Mouse (Mus musculus): Measurements from ENCODE around the gene Cbr1.

The Cbr1 gene

GRCm38 (mm10) chr16:93605553-93605952 lies at the start of gene Cbr1:
TSS of gene Cbr1 (plus strand) at chr16:93605853.
- no peak for DNase-seq

- DNase-seq = no peak
Measured at GRCm38 (mm10) chr16:93557646-93558045, 48.0 kb upstream of the Cbr1 start.

GRCm38 (mm10) chr16:93558499-93558898 lies 47.2 kb upstream of the Cbr1 start:
- no peak for DNase-seq

GRCm38 (mm10) chr16:93572383-93572782 lies 33.3 kb upstream of the Cbr1 start:
- DNase-seq = peak; percentile 23 to 65

DNA sequence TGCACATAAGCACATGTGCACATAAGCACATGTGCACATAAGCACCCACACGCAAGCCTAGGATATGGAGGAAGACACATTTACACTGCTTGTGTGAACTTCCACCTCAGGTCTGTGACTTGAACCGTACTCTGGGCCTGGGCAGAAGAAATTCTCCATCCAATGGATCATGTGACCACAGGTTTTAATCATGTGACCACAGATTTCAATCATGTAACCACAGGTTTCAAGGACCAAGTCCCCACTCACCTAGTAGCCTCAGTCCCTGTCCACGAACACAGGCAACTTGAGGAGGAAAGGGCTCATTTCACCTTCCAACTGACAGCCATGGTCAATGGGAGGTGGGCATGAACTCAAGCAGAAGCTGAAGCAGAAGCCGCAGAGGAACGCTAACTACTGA lies 32.2 kb upstream of the Cbr1 start:
- DNase-seq = no peak

DNA sequence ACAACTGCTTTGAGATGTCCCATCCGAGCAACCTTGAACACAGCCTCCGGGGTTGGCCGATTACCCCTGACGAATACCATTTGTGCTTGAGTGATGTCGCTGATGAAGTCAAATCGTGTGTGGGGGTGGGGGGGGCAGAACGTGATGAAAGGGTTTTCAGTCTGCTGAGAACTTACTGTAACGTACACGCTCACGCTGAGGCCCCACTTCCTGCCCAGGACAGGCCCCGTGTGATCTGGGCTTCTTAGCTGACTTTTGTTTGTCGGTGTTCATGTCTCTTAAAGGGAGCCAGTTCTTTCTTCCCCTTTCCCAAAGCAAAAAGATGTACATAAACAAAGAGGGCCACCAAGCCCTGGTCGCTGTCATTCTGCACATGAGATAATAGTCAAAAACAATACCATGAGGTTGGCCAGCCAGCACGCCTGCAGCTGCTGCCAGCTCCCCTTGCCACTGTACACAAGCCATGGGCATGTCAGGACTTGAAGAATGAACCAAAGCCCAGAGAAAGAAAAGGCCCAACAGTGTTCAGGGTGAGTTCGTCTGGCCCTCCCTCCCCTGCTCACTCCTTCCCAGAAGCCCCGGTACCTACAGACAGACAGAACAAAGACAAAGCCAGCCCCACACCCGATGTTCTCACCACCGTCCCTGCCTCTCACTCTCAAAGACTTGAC lies 31.0 kb upstream of the Cbr1 start:
- DNase-seq = peak in 1 of 2 experiments; percentile 62

GRCm38 (mm10) chr16:93575574-93575973 lies 30.1 kb upstream of the Cbr1 start:
- no peak for DNase-seq

DNA sequence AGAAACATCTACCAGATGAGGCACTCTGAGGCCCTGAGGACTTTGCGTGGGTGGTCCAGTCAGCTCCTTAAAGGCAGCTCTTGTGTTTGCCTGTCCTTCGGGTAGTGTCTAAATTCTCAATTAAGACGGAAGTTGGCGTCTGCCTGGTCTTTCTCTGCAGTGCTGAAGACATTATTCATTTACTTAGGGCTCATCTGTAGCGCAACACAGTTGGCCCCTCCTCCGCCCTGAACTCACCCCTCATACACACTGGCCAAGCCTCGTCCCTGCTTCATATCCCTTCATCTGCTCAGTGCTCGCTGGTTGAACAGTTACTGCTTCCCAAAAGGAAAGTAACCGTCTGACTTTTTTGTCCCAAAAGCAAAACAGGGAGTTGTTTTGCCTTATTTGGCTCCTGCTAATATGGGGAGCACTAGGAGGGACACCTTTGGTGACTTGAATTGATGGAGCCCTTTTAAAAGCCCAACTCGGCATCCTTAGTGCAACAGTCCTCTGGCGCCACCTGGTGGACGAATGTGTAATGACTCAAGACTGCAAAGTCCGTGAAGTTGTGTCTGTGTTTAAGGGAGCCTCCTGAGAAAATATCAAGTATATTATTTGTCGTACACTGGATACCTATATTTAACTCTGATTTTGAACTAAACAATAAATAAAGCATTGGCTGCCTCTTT lies 29.1 kb upstream of the Cbr1 start:
- DNase-seq = peak; percentile 45 to 64

DNA sequence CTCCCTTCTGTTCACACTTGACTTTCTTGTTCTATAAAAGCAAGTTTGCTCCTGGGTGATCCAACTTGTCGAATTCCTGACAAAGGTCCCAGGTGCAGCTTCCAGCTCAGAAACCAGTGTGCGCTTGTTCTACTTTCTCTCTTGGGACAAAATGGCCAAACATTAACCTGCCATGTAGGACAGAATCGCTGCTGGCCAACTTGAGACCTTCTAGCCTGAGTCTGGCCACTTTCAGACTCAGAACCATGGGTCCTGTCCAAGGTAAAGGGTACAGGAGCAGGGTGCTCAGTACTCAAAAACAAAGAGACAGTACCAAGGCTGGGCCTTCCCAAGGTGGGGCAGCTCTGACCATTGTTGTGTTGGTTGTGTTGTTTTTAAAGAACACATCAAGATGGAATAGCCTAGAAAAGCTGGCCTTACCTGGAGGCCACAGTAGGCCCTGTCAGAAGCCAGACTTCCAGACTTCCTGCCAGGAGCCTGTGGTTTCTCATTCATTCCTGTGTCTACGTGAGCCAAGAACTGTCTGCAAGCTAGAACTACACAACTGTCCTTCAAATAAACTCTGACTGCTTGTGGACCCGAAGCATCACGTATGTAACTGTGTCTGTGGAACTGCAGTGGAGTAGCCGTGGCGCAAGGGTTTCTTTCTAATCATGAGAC lies 27.2 kb upstream of the Cbr1 start:
- no peak for DNase-seq

DNA sequence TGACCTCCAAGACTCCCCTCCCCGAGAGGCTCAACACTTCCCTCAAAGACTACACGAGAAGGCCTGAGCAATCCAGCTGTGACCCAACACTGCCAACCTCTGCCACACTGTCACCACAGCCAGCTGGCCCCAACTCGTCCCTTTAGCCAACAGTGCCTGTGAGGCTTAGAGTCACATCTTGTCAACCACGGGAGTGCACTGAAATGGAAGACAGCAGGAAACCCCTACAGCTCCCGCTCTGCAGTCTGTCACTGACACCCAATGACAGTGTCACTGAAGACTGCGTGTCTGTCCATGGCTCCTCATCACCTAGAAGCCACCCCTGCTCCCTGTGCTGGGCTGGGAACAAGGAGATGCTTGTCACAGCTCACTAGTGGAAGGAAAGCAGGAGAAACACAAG lies 24.5 kb upstream of the Cbr1 start:
- DNase-seq = no peak

DNA sequence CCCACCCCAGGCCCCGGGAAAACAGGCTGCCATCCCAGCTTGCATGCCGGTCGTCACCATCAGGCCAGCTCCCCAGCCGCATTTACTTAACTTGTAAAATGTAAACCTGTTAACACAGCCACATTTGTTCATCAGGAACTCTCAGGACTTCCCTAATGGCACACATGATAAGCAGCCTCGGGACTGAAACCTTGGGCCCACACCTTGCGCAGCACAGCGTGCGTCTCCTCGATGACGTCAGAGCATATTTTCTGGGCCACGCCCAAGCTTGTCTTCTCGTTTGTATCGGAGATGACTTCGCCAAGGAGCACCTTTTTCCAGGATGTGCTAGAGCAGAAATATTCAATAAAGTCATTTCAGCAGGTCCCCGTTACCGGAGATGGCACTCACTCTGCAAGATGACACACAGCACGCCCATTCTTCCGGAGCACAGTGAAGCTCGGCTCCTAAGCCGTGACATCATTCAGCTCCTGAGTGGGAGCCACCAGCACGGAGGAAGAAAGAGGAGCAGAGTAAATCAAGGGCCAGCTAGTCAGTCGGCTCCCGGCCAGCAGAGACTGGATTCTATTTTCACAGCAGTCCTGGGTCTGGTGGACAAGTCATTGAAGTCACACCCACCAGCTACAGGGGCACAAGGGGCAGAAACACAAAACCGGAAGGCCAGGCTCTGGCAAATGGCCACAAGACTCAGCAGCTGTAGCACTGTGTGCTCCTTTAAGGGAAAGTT lies 20.5 kb upstream of the Cbr1 start:
- DNase-seq = no peak

DNA sequence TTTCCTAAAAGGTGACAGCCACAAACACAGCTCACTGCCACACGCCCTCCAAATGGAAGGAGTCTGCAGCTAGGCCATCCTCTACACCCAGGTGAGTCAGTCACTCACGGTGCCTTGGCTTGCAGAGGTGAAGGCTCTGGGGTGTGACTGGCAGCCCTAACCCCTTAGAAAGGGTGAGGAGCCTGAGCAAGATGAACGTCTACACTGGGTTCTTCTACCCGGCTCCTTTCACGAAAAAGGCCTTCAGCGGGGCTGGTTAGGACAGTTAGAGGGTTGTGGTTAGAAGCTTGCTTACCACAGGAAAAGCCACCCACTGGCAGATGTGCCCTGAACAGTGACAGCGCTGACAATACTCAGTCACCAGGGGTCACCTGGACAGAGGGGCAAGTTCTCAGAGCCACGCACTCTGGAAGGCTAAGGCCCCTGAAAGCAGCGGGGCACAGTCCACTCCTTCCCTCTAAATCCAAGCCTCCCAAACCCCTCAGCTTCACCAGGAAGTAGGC lies 19.9 kb upstream of the Cbr1 start:
- peak in 1 of 2 experiments; percentile 42 for DNase-seq

GRCm38 (mm10) chr16:93586382-93586781 lies 19.3 kb upstream of the Cbr1 start:
- DNase-seq = peak; percentile 68 to 74

- no peak for DNase-seq
Measured at GRCm38 (mm10) chr16:93588281-93588680, 17.4 kb upstream of the Cbr1 start.

GRCm38 (mm10) chr16:93590915-93591314 lies 14.7 kb upstream of the Cbr1 start:
- DNase-seq = no peak

- no peak for DNase-seq
Measured at GRCm38 (mm10) chr16:93591450-93592430, 13.9 kb upstream of the Cbr1 start.

- no peak for DNase-seq
Measured at GRCm38 (mm10) chr16:93592711-93593110, 12.9 kb upstream of the Cbr1 start.

- no peak for DNase-seq
Measured at GRCm38 (mm10) chr16:93593406-93593805, 12.2 kb upstream of the Cbr1 start.

DNA sequence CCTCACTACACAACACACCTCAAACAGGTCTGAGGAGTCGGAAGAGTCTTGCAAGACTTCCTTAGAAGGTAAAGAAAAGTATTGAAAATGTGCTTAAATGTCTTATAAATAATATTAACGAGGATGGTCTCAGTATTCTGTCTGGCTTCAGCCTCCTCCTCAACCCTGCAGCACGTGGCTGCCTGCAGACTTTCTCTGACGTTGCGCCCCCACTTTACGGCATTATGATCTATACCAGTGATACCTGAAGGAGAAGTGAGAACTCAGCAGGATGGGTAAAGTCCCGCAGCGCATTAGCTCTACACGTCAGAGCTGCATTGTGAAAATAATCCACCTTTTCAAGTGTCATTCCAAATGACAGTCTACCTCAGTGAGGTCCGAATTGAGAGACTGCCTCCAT lies 11.2 kb upstream of the Cbr1 start:
- no peak for DNase-seq

DNA sequence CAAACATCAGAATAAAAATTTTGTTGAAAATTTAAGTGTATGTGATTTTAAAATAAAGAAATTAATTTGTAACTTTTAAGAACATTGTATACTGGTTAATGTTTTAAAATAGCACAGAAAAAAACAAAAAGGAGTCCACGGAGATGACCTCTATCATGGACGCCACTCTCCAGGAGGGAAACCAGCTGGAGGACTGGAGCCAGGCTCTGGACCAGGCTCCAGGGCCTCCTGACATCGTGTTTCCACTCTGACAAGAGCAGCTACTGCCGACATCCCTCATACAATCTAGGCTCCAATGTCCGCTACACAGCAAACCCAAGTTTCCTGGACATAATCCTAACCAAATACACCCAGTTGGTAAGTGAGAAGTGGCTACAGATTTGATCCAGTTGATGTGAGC lies 9.9 kb upstream of the Cbr1 start:
- DNase-seq = no peak

DNA sequence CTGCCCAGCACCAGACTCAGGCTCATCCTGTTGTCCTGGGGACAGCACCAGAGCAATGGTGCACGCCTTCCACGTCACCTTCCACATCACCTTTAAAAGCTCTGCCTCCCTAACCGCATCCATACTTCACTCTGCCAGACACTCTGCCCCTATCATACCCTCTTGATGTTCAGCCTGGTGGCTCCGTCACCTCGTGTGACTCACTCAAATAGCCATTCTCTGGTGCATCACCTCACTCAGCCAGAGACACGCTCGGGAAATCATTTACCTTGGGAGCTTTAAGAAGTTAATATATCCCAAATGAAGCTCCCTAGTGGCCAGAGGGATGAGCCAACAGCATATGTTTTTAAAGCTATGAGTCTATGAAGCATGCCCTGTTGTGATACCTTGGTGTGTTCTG lies 8.8 kb upstream of the Cbr1 start:
- no peak for DNase-seq

DNA sequence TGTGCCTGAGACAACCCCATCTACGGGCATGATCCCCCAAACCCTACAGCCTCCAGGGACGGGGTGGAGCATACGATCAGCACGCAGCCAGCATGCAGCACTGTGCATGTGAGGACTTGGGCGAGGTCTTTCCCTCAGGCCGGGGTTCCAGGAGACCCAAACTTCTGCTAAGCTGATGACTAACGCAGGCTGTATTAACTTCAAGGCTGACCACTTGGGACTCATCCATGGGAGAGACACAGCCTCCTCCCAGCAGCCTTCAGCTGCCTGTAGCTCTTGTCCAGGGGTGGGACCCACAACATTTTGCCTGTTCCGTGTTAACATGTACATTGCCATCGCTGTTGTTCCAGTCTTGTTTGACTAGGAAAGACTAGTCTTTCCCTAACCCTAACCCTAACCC lies 8.1 kb upstream of the Cbr1 start:
- DNase-seq = no peak
